Mouse (Mus musculus) bone marrow macrophage, adult 2 months (primary cell): ENCODE data around the gene Cdh22.

ENCODE experiments used
- CTCF ChIP-seq: IDR thresholded peaks from 2 replicates; pipeline ENCODE4 v1.5.1; 2012; ENCODE audit warnings: low read depth, mild to moderate bottlenecking, low read length, moderate library complexity
- POLR2A ChIP-seq: IDR thresholded peaks from 2 replicates; pipeline ENCODE4 v1.6.1; 2012; ENCODE audit warnings: mild to moderate bottlenecking, low read depth, low read length, borderline replicate concordance

- TF ChIP-seq POLR2A (no peak), CTCF (no peak)
Observed at GRCm38 (mm10) chr2:165121206-165121840, 113.3 kb downstream of the Cdh22 start.
